Mouse (Mus musculus): ENCODE measurements around the gene Il17d.

DNA sequence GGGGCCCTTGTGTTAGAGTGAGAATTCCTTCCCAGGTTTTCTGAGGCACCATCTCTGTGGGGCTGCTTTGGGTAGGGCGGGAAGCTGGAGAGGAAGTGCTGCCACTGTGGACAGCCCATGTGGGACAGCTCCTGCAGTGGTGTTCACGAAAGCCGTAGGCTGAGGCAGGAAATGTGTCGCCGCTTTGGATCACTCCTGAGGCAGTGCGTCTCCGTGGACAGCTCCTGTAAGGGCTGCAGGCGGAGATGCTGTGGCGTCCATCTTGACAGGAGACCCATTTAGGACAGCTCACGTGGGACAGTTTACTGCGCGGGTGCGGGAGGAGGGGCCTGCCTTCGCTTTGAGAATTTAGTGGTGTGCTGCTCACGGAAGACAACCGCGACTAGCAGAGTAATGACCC lies 20.9 kb downstream of the Il17d start:
- no peak for TF ChIP-seq EP300 (IDR thresholded peaks at IDR 0.05; ENCODE audit: low read depth)
- no peak for TF ChIP-seq CTCF (IDR thresholded peaks at IDR 0.05; ENCODE audit: low read depth)

Data from heart, postnatal 0 days (tissue).